Mouse (Mus musculus) forebrain, embryonic 11.5 days (tissue): Measurements from ENCODE around the gene Comtd1. TPM values are rescaled to one million over a fixed set of nuclear protein-coding genes. Genes with fewer than 3 reads are reported as not detected.

Source experiments
- ATAC-seq: fragments of 200-750 bp; cut with Nextera tagmentation; replicated peaks from 2 replicates; pipeline ENCODE4 v1.8.0; 2017; ENCODE audit warnings: moderate TSS enrichment; ENCODE audit not compliant: low FRiP score
- DNase-seq: peaks from one replicate; pipeline ENCODE4 v3.0.0-alpha.2; 2017; ENCODE audit warnings: low spot score
- H3K27ac ChIP-seq: fragments of 300-500 bp; sonication (generic); 2 replicates; pipeline ENCODE4 v1.5.1; 2014; ENCODE audit warnings: low read depth, low read length
- H3K27me3 ChIP-seq: fragments of 300-500 bp; sonication (generic); 2 replicates; pipeline ENCODE4 v1.6.1; 2014; ENCODE audit warnings: mild to moderate bottlenecking, low read length, mixed read lengths; ENCODE audit not compliant: control insufficient read depth, insufficient read depth
- H3K36me3 ChIP-seq: fragments of 300-500 bp; sonication (generic); 2 replicates; pipeline ENCODE4 v1.6.1; 2014; ENCODE audit warnings: mild to moderate bottlenecking, low read length, moderate library complexity, mixed read lengths; ENCODE audit not compliant: control insufficient read depth, insufficient read depth
- H3K4me1 ChIP-seq: fragments of 300-500 bp; sonication (generic); replicated peaks from 2 replicates; pipeline ENCODE4 v1.6.1; 2014; ENCODE audit warnings: low read length, mixed read lengths; ENCODE audit not compliant: control insufficient read depth, insufficient read depth
- H3K4me2 ChIP-seq: fragments of 300-500 bp; sonication (generic); 2 replicates; pipeline ENCODE4 v1.6.1; 2014; ENCODE audit warnings: low read depth, mild to moderate bottlenecking, low read length, moderate library complexity, mixed read lengths; ENCODE audit not compliant: severe bottlenecking
- H3K4me3 ChIP-seq: fragments of 300-500 bp; sonication (generic); 2 replicates; pipeline ENCODE4 v1.5.1; 2014; ENCODE audit warnings: low read depth, low read length
- H3K9ac ChIP-seq: fragments of 300-500 bp; sonication (generic); 2 replicates; pipeline ENCODE4 v1.6.1; 2014; ENCODE audit warnings: low read length
- H3K9me3 ChIP-seq: fragments of 300-500 bp; sonication (generic); 2 replicates; pipeline ENCODE4 v1.6.1; 2016; ENCODE audit warnings: low read length, mixed read lengths; ENCODE audit not compliant: control insufficient read depth
- WGBS: fragments of 180-500 bp; shearing (Covaris S2); extraction: QIAGEN DNeasy Blood & Tissue Kit; methylation state at CpG from one replicate; pipeline ENCODE4 v1.1.7; 2014; 5-methylcytosine and 5-hydroxymethylcytosine counted together
- polyA plus RNA-seq: library from polyadenylated mRNA; unstranded; fragments of >200 nt; fragmentation: Nextera tagmentation; extraction: Ambion mirVana; gene quantifications from 2 replicates; pipeline ENCODE4 v1.2.1, GENCODE M21; 2014

Gene Comtd1
- polyA plus RNA-seq, 1 experiment from 2014 or later: 11.9 TPM

DNA sequence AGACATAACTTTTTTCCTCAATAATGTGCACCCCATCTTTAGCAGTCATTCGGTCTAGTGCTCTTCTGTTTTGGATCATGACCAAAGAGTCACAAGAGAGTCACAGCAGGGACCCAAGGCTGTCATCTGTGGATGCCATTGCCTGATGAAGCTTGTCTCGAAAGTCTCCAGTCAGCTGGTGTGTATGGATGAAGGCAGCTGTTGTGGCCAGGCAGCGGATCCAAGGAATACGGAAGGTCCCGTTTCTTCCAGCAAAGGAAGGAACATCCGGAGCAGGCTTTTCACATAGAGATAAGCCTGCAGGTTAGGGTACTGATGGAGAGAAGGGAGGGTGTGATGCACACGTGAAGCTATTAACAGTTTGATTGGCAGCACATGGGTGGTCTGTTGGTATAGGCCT lies 47.2 kb downstream of the Comtd1 start:
- Histone ChIP-seq H3K4me3 (no peak overlapping the region), H3K4me1 (no peaks in the 10 kb centered on the region), H3K9ac (no peak overlapping the region), H3K27ac (no peak overlapping the region), H3K36me3 (no peaks in the 10 kb centered on the region), H3K4me2 (no peak overlapping the region), H3K9me3 (no peaks in the 10 kb centered on the region), H3K27me3 (no peaks in the 10 kb centered on the region)
- 82% methylated on average over 7 of the region's 7 CpGs for WGBS
- DNase-seq: no peak
- ATAC-seq: no peak

DNA sequence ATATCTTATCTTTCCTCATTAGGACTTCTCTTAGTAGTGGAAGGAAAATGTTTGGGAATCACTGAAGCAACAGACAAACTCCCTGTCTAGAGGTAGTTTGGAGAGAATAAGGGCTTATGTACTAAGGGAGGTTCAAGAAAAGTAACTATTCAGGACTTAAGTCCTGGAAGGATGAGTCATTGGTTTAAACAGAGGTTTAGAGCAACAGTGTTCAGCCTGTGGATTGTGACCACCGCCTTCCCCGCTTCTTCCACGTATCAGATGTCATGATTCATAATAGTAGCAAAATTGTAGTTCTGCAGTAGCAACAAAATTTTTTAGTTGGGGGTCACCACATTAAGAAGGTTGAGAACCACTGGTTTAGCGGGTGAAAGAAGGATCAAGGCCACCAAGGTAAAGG lies 48.1 kb downstream of the Comtd1 start:
- Histone ChIP-seq H3K4me3 (no peak overlapping the region), H3K4me1 (no peaks in the 10 kb centered on the region), H3K27ac (no peak overlapping the region), H3K4me2 (no peak overlapping the region), H3K9ac (no peak overlapping the region), H3K27me3 (no peaks in the 10 kb centered on the region), H3K36me3 (no peaks in the 10 kb centered on the region), H3K9me3 (no peaks in the 10 kb centered on the region)
- 96% methylated on average over 4 of the region's 4 CpGs for WGBS
- ATAC-seq: no peak
- no peak for DNase-seq

Other genes with a start within 250 kb of the Comtd1 start
- not detected in 2 replicates for gene Dupd1, start 134.4 kb downstream of the Comtd1 start, polyA plus RNA-seq
- 12.5 and 13.9 TPM in 2 replicates for gene Samd8, start 98.4 kb downstream of the Comtd1 start, polyA plus RNA-seq
- gene Dusp13, start 97.8 kb downstream of the Comtd1 start, polyA plus RNA-seq: not detected in 2 replicates
- gene Vdac2, start 23.7 kb downstream of the Comtd1 start, polyA plus RNA-seq: 254 and 262 TPM in 2 replicates
- 6.6 and 6.7 TPM in 2 replicates for gene Zfp503, start 140.6 kb upstream of the Comtd1 start, polyA plus RNA-seq
- not detected in 2 replicates for gene Lrmda, start 170.7 kb upstream of the Comtd1 start, polyA plus RNA-seq